Mouse (Mus musculus): Measurements from ENCODE around the gene Cul5.

DNA sequence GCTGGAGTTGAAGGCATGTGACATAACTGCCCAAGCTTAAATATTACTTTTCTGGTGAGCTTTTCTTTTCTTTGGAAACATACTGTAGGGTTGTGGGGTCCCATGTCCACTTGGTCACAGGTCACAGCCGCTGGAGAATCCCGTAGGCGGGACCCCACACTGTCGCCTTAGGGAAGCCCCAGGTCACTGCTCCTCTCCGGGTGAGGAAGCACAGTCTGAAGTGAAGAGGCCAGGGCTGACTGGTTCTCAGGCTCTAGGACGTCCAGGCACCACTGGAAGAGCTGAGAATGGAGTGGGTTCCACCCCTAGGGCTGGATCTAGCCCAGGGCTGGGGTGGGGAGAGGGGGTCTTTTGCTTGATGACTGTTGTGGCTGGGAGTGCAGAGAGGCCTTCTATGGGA, 71.2 kb downstream of the Cul5 start:
- TF ChIP-seq CTCF (IDR thresholded peaks at IDR 0.05; ENCODE audit: extremely low read depth, insufficient read length, insufficient replicate concordance, low read depth, low read length) = no peak
- TF ChIP-seq POLR2A (IDR thresholded peaks at IDR 0.05; ENCODE audit: low read depth, low read length) = no peak

Data from small intestine, adult 2 months (tissue).